Mouse (Mus musculus) ES-Bruce4 (cell line): Measurements from ENCODE around the gene Pcnx4. TPM values are rescaled to one million over a fixed set of nuclear protein-coding genes. Genes with fewer than 3 reads are reported as not detected.
A peak's percentile ranks its signal among the peaks of the same experiment; 100 is the strongest.
"Not testable (repeated sequence)": the region's sequence is repeated elsewhere in the genome, so short reads cannot be mapped to it uniquely, and the experiment has no call there.

Experiments
- H3K27ac ChIP-seq: 2 replicates; pipeline ENCODE4 v1.5.1; 2012; ENCODE audit warnings: low read length, inconsistent platforms; ENCODE audit not compliant: insufficient read depth
- H3K27me3 ChIP-seq: 2 replicates; pipeline ENCODE4 v1.6.1; 2012; ENCODE audit warnings: mild to moderate bottlenecking, low read length, inconsistent platforms; ENCODE audit not compliant: control insufficient read depth, poor library complexity, insufficient read depth, severe bottlenecking
- H3K36me3 ChIP-seq: 2 replicates; pipeline ENCODE4 v1.6.1; 2012; ENCODE audit warnings: inconsistent platforms, mild to moderate bottlenecking, low read length, moderate library complexity; ENCODE audit not compliant: control insufficient read depth, poor library complexity, insufficient read depth, severe bottlenecking
- H3K4me1 ChIP-seq: one replicate; pipeline ENCODE4 v1.8.1; 2011; ENCODE audit warnings: low read length; ENCODE audit not compliant: control insufficient read depth, insufficient read depth
- H3K4me3 ChIP-seq: 2 replicates; pipeline ENCODE4 v1.5.1; 2011; ENCODE audit warnings: low read depth, mild to moderate bottlenecking, low read length
- H3K9ac ChIP-seq: 2 replicates; pipeline ENCODE4 v1.6.1; 2012; ENCODE audit warnings: low read depth, mild to moderate bottlenecking, inconsistent platforms; ENCODE audit not compliant: poor library complexity, severe bottlenecking
- H3K9me3 ChIP-seq: replicated peaks from 2 replicates; pipeline ENCODE4 v1.6.1; 2012; ENCODE audit warnings: mild to moderate bottlenecking, low read length, inconsistent platforms; ENCODE audit not compliant: control insufficient read depth, poor library complexity, insufficient read depth, severe bottlenecking
- CTCF ChIP-seq: IDR thresholded peaks from one replicate; pipeline ENCODE4 v1.8.1; 2011; ENCODE audit warnings: low read depth, low read length
- EP300 ChIP-seq: IDR thresholded peaks from 2 replicates; pipeline ENCODE4 v1.6.1; 2011; ENCODE audit warnings: low read depth, low read length; ENCODE audit not compliant: insufficient read depth
- POLR2A ChIP-seq: IDR thresholded peaks from one replicate; pipeline ENCODE4 v1.8.1; 2011; ENCODE audit warnings: low read length; ENCODE audit not compliant: insufficient read depth
- polyA plus RNA-seq: library from polyadenylated mRNA; stranded (reverse); fragments of >200 nt; gene quantifications from 2 replicates; pipeline ENCODE4 v1.2.4, GENCODE M21; 2011; ENCODE audit warnings: low read depth; ENCODE audit not compliant: missing spikeins, insufficient read depth, insufficient read length

Gene Pcnx4
- polyA plus RNA-seq, 1 experiment, result 13.0 TPM

DNA sequence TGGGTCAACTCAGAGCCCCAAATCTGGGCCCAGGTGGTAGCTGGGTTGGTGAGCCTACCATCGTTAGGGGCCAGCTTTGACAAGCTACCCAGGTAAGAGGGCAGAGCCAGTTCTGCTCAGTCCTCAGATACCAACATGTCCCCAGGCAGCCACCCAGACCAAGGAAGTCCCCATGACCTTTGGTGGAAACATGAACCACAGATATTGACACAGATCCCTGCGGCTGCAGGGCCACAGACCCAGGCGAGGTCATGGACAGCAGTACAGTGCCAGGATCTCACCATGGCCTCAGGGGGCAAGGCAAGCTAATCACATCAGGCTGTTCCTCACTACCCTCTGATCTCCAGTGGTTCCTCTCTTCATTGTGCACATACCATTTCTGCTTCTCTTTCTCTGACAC, 45.8 kb downstream of the Pcnx4 start:
- Histone ChIP-seq H3K9me3 (peaks cover 9% of the 10 kb centered on the region), H3K27me3 (no peaks in the 10 kb centered on the region), H3K4me3 (no peak overlapping the region), H3K36me3 (no peaks in the 10 kb centered on the region), H3K9ac (no peak overlapping the region), H3K27ac (no peak overlapping the region), H3K4me1 (no peaks in the 10 kb centered on the region)
- TF ChIP-seq EP300, result no peak
- no peak for TF ChIP-seq CTCF
- no peak for TF ChIP-seq POLR2A

DNA sequence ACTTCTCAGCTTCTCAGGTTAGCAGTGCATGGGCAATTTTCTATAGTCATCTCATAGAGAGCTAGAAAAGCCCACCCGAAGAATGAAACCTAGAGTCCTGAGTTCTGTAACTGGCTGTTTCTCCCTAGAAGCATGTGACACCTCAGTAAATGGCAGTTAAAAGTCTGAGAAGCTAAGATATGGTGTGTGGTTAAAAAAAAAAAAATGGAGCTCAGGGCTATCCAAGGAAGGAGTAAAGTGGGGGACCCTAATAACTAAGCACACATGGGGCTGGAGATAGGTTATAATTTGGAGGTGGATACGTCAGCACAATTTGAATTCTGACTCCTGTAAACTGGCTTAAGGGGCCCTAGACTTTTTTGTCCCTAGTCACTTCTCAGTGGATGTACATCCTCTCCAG, 46.9 kb downstream of the Pcnx4 start:
- H3K27ac ChIP-seq, result no peak overlapping the region

DNA sequence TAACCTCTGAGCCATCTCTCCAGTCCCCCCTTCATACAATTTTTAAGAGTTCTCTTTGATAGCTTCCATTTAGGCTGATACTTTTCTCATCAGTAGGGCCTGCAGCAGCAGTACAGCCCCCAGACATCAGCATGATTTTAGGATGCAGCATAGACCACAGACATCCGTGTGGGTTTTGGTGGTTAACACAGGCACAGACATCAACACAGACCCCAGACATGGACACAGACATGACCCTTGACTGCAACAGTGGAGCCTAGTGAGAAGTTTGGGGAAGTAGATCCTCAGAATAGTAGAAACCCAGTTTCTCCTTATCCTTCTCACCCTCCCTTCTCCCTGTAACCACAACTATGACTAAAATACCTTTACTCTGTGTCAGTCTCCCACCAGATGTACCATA, 49.2 kb downstream of the Pcnx4 start:
- Histone ChIP-seq H3K9me3 (peaks cover 9% of the 10 kb centered on the region), H3K9ac (no peak overlapping the region), H3K4me3 (no peak overlapping the region), H3K36me3 (no peaks in the 10 kb centered on the region), H3K4me1 (no peaks in the 10 kb centered on the region), H3K27me3 (no peaks in the 10 kb centered on the region), H3K27ac (no peak overlapping the region)
- no peak for TF ChIP-seq POLR2A
- no peak for TF ChIP-seq CTCF
- no peak for TF ChIP-seq EP300

More for the DNA sequence above, 46.9 kb downstream of the Pcnx4 start:
- no peaks in the 10 kb centered on the region for H3K4me1 ChIP-seq
- no peak for TF ChIP-seq CTCF
- TF ChIP-seq EP300, result no peak
- no peak for TF ChIP-seq POLR2A
- no peaks in the 10 kb centered on the region for H3K27me3 ChIP-seq
- no peak overlapping the region for H3K9ac ChIP-seq
- peaks cover 9% of the 10 kb centered on the region for H3K9me3 ChIP-seq
- H3K36me3 ChIP-seq, result no peaks in the 10 kb centered on the region
- no peak overlapping the region for H3K4me3 ChIP-seq

DNA sequence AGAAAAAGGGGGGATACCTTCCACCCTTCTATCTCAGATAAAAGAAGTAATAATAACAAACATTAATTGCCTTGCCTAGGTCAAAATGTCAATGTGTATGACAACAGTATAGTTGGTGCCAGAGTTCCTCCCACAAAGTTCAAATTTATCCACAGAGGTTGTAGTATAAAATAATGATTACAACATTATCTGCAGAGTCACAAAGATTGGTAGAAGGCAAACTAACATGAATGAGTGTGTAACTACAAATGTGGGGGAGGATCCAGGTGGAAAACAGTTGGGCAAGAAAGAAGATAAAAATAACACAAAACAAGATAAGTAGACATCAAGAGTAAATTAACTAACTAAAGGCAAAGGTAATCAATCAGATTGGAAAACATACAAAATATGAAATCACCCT, 56.8 kb downstream of the Pcnx4 start:
- Histone ChIP-seq H3K9me3 (no peaks in the 10 kb centered on the region), H3K4me1 (peaks cover 2% of the 10 kb centered on the region), H3K27me3 (no peaks in the 10 kb centered on the region), H3K4me3 (no peak overlapping the region), H3K27ac (no peak overlapping the region), H3K9ac (no peak overlapping the region), H3K36me3 (no peaks in the 10 kb centered on the region)
- TF ChIP-seq CTCF, result no peak

DNA sequence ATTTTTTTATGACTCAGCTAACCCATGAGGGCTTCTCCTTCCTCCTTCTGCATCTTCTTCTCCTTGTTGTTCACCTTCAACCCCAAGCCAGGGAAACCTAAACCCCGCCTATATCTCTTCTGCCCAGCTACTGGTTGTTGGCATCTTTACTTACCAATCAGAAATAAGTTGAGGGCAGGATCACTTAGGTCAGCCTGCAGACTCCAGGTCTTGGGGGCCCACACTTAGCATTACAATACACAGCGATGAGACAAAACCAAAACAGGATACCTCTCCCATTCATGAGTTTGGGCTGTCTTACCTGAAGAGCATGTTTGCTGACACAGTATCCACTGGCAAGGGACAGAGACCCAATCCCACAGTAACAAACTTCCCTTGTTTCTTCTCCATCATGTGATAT, 57.8 kb downstream of the Pcnx4 start:
- Histone ChIP-seq H3K9ac (no peak overlapping the region), H3K4me1 (peaks cover 2% of the 10 kb centered on the region), H3K36me3 (no peaks in the 10 kb centered on the region), H3K4me3 (no peak overlapping the region), H3K27me3 (no peaks in the 10 kb centered on the region), H3K27ac (peak overlapping the region; percentile 67; the same call in 1 of the 2 replicates), H3K9me3 (peaks cover 6% of the 10 kb centered on the region)
- TF ChIP-seq EP300 (0 out of 2 replicates have a peak, but pooled peaks have one; percentile 35), POLR2A (no peak), CTCF (no peak)

DNA sequence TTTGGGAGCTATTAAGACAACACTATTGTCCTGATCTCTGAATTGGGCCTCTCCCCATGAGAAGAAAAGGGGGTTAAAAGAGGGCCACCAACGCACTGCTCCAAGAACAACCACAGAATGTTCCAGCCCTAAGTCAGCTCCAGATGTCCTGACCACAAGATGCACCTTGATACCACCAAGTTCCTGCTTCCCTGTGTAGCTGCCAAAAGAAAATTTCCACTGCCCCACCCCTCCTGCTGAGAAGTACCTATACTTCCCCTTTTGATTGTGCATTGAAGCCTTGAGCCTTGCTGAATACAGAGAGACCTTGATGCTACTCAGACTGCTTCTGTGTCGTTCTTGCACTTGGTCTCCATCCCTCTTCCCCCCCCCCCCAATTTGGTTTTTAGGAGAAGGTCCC, 62.5 kb downstream of the Pcnx4 start:
- not testable (repeated sequence) for H3K9me3 ChIP-seq, H3K9ac ChIP-seq, H3K27ac ChIP-seq, H3K27me3 ChIP-seq, H3K4me1 ChIP-seq, H3K4me3 ChIP-seq, H3K36me3 ChIP-seq

DNA sequence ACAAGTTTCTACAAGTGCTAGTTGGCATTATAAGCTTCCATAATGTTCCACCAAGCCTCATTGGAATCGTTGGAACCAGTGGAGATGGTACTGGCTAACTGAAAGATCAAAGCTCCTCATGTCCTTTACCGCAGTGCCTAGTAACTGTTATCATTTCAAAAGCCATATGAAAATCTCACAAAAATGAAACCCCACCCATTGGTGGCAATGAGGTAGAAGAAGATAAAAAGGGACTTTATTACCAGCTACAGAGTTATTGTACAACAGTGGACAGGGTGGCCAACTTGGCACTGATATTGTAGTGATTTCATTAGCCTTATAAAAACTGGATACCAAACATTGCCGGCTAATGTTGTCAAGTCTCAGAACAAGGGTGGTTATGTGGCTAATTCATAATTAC, 75.9 kb downstream of the Pcnx4 start:
- Histone ChIP-seq H3K9ac (no peak overlapping the region), H3K27ac (no peak overlapping the region), H3K4me3 (no peak overlapping the region), H3K9me3 (peaks cover 8% of the 10 kb centered on the region), H3K4me1 (no peaks in the 10 kb centered on the region), H3K27me3 (no peaks in the 10 kb centered on the region; the same call in 1 of the 2 replicates), H3K36me3 (no peaks in the 10 kb centered on the region)
- TF ChIP-seq CTCF (no peak), POLR2A (no peak), EP300 (no peak)
